Mouse (Mus musculus) forebrain, embryonic 13.5 days (tissue): ENCODE data around the gene Il1r2. TPM values are rescaled to one million over a fixed set of nuclear protein-coding genes. Genes with fewer than 3 reads are reported as not detected.

Source experiments
- ATAC-seq: fragments of 200-750 bp; cut with Nextera tagmentation; 2 replicates; pipeline ENCODE4 v1.8.0; 2017
- H3K27ac ChIP-seq: fragments of 300-500 bp; sonication (generic); 2 replicates; pipeline ENCODE4 v1.5.1; 2015; ENCODE audit warnings: inconsistent platforms, mild to moderate bottlenecking, moderate library complexity
- H3K27me3 ChIP-seq: fragments of 300-500 bp; sonication (generic); 2 replicates; pipeline ENCODE4 v1.6.1; 2015; ENCODE audit warnings: mild to moderate bottlenecking, inconsistent platforms
- H3K36me3 ChIP-seq: fragments of 300-500 bp; sonication (generic); 2 replicates; pipeline ENCODE4 v1.6.1; 2015; ENCODE audit warnings: mild to moderate bottlenecking, inconsistent platforms; ENCODE audit not compliant: poor library complexity, severe bottlenecking
- H3K4me1 ChIP-seq: fragments of 300-500 bp; sonication (generic); 2 replicates; pipeline ENCODE4 v1.6.1; 2015; ENCODE audit warnings: inconsistent platforms
- H3K4me2 ChIP-seq: fragments of 300-500 bp; sonication (generic); 2 replicates; pipeline ENCODE4 v1.6.1; 2015; ENCODE audit warnings: inconsistent platforms, mild to moderate bottlenecking, moderate library complexity
- H3K4me3 ChIP-seq: fragments of 300-500 bp; sonication (generic); 2 replicates; pipeline ENCODE4 v1.5.1; 2015; ENCODE audit warnings: mild to moderate bottlenecking, inconsistent platforms
- H3K9ac ChIP-seq: fragments of 300-500 bp; sonication (generic); 2 replicates; pipeline ENCODE4 v1.6.1; 2015; ENCODE audit warnings: mild to moderate bottlenecking, inconsistent platforms
- H3K9me3 ChIP-seq: fragments of 300-500 bp; sonication (generic); replicated peaks from 2 replicates; pipeline ENCODE4 v1.6.1; 2016; ENCODE audit warnings: inconsistent platforms
- WGBS: fragments of 180-500 bp; shearing (Covaris S2); methylation state at CpG from one replicate; pipeline ENCODE4 v1.1.7; 2015; 5-methylcytosine and 5-hydroxymethylcytosine counted together
- polyA plus RNA-seq: library from polyadenylated mRNA; unstranded; fragments of >200 nt; fragmentation: Nextera tagmentation; extraction: Ambion mirVana; gene quantifications from 2 replicates; pipeline ENCODE4 v1.2.1, GENCODE M21; 2015

The Il1r2 gene
- polyA plus RNA-seq, 1 experiment from 2014 or later, result 0.21 TPM

DNA sequence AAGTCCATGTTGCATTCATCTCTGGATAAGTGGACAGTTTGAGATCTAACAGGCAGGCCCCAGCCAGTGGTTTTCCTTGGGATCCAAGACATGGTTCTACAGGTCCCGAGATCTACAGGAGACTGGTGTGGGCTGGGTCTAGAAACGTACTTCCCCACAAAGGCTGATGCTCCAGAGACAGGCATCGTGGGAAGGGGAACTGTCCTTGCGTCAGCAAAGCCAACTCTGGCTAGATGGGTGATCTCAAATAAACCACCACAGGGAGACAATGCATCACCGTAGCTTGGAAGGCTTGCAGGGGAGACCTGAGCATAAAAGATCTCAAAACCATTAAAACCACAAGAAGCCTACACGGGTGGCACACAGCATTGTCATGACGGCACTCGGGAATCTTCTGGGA lies 9.4 kb upstream of the Il1r2 start:
- Histone ChIP-seq H3K4me1 (no peaks in the 10 kb centered on the region; the same call in 1 of the 2 replicates), H3K27me3 (no peaks in the 10 kb centered on the region), H3K36me3 (no peaks in the 10 kb centered on the region), H3K9ac (no peak overlapping the region), H3K27ac (no peak overlapping the region), H3K4me3 (no peak overlapping the region), H3K9me3 (no peaks in the 10 kb centered on the region), H3K4me2 (no peak overlapping the region)
- WGBS, result 94% methylated on average over 8 of the region's 8 CpGs
- ATAC-seq, result no peak

DNA sequence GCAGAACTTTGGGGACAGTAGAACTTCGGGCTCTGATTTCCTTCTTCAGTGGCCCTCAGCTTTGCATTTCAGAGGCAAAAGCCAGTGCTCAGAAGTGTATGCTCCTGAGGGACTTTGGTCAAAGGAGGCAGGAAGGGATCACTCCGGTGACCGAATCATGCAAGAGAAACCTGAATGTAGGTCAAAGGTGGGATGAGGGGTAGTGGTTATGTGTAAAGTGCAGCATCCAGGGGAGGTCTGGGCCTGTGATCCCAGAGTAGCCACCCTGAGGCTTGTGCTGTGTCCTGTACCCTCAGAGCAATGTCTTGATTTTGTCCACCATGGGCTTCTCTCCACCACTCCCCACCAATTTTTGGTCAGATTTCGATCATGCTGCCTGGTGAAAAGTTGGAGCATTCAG lies 1.3 kb upstream of the Il1r2 start:
- Histone ChIP-seq H3K27me3 (no peaks in the 10 kb centered on the region), H3K9me3 (no peaks in the 10 kb centered on the region), H3K36me3 (no peaks in the 10 kb centered on the region), H3K4me3 (no peak overlapping the region), H3K4me1 (no peaks in the 10 kb centered on the region), H3K4me2 (no peak overlapping the region), H3K27ac (no peak overlapping the region), H3K9ac (no peak overlapping the region)
- no peak for ATAC-seq
- WGBS, result 84% methylated on average over 4 of the region's 4 CpGs

DNA sequence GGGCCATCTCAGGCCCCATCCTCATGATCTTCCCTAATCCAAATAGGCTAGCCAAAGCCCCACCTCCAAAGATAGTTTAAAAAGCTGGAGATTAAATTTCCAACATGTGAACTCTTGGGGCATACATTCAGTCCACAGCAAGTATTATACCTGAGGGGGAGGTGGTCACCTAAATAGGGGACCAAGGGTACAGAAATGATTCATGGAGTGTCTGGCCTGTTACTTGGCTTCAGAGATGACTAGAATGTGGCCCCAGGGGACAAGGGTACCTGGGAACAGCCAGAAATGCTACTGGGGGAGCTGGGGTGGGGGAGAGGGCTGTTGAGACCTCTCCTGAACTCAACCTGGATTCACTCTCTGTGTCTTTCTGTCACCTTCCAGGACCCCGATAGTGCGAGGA lies 3.4 kb downstream of the Il1r2 start:
- Histone ChIP-seq H3K27ac (no peak overlapping the region), H3K4me2 (no peak overlapping the region), H3K4me1 (no peaks in the 10 kb centered on the region), H3K9me3 (no peaks in the 10 kb centered on the region), H3K27me3 (no peaks in the 10 kb centered on the region), H3K36me3 (no peaks in the 10 kb centered on the region), H3K9ac (no peak overlapping the region), H3K4me3 (no peak overlapping the region)
- ATAC-seq, result no peak
- WGBS, result 86% methylated on average over 2 of the region's 2 CpGs

DNA sequence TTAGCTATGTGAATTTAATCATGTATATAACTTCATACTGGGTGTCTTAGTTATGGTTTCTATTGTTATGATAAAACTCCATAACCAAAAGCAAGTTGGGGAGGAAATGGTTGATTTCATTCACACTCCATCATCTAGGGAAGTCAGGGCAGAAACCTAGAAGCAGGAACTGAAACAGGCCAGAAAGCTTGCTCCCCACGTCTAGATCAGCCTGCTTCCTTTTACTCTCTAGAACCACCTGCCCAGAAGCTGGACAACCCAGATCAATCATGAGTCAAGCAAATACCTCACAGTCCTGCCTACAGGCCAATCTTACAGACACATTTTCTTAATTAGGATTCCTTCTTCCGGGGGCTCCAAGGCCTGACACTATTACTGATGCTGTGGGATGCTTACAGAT lies 7.2 kb downstream of the Il1r2 start:
- H3K27ac ChIP-seq, result no peak overlapping the region
- no peak overlapping the region for H3K4me2 ChIP-seq
- peaks cover 9% of the 10 kb centered on the region for H3K4me1 ChIP-seq
- no peaks in the 10 kb centered on the region for H3K9me3 ChIP-seq
- no peak for ATAC-seq
- WGBS, result 85% methylated on average over 2 of the region's 2 CpGs
- no peak overlapping the region for H3K9ac ChIP-seq
- no peak overlapping the region for H3K4me3 ChIP-seq
- H3K36me3 ChIP-seq, result no peaks in the 10 kb centered on the region
- peaks cover 11% of the 10 kb centered on the region; the same call in 1 of the 2 replicates for H3K27me3 ChIP-seq

DNA sequence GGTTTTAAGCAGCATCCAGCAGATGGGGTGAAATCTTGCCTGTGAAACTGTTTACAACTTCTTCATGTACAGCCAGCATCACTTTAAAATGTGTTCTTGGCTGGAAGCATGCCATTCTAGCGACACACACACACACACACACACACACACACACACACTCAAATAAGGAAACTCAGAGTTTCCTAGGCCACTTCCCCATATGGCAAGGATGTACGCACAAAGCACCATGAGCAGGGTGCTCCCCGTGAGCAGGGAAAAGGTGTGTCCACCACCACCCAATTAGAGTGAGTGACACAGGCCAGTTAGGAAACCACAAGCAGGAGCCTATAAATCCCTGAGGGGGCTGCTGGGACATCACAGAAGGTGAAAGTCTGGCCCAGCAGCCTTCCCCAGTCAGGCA lies 10.5 kb downstream of the Il1r2 start:
- Histone ChIP-seq H3K9me3 (no peaks in the 10 kb centered on the region), H3K27ac (no peak overlapping the region), H3K36me3 (no peaks in the 10 kb centered on the region), H3K4me2 (no peak overlapping the region), H3K27me3 (peaks cover 11% of the 10 kb centered on the region; the same call in 1 of the 2 replicates), H3K9ac (no peak overlapping the region), H3K4me1 (peaks cover 11% of the 10 kb centered on the region), H3K4me3 (no peak overlapping the region)
- WGBS, result 60% methylated on average over 3 of the region's 3 CpGs
- ATAC-seq, result no peak

DNA sequence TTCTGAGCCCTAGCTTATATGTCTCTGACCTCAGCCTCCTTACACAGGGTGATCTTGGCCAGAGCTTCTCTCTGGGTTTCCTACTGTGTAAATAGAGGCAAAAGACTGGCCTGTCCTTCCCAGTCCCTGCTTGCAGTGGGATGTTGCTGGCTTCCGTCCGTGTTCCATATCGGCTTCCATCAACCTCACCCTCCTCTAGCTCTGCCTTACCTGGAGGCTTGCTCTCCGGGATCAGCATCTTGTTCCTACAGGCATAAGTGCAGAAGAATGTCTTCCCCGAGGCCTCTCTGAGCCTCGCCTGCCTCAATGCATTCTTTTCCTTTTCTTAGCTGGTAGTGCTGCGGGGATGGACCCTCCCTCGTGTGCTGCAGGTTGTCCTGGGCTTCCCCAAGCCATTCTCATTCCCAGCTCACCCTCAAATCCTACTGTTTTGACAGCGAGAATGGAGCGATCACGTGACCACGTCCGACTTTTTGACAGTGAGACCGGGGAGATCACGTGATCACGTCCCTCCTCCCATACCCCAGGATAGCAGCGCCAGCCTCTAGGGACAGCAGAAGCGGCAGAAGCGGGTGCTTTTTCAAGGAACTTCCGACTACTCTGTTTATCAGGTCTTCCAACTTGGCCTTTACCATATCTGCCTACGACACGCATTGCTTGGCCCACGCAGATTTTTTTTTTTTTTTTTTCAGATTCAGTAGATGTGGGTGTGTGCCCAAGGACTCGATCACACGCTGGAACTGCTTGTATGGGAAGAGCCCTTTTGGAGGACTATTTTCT lies 11.7 kb downstream of the Il1r2 start:
- Histone ChIP-seq H3K36me3 (no peaks in the 10 kb centered on the region), H3K9me3 (no peaks in the 10 kb centered on the region), H3K9ac (peak overlapping the region; percentile 62), H3K27me3 (peaks cover 11% of the 10 kb centered on the region; the same call in 1 of the 2 replicates), H3K27ac (no peak overlapping the region; the same call in 1 of the 2 replicates), H3K4me3 (peak overlapping the region; percentile 46), H3K4me1 (peaks cover 11% of the 10 kb centered on the region), H3K4me2 (peak overlapping the region; percentile 78)
- 4% methylated on average over 25 of the region's 25 CpGs for WGBS
- peak; percentile 89 for ATAC-seq

DNA sequence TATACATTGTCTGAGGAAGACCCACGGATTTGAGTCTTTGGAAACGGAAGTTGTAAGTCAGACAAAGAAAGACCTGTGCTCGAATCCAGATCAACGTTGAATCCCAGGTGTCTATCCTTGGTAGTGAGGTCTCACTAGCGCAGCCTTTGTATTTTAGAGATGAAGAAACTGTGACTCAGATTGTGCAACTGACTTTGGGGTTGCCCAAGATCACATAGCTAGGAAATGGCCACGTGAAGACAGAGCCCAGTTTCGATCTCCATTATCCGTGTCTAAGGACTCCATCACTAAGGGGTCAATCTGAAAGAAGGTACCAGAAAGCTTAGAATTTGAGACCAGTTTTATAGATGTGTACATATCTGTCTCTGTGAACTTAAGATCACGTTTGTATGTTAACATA lies 17.3 kb downstream of the Il1r2 start:
- Histone ChIP-seq H3K4me2 (no peak overlapping the region), H3K27me3 (no peaks in the 10 kb centered on the region), H3K27ac (no peak overlapping the region), H3K4me1 (0 out of 2 replicates have a peak, but pooled peaks cover 6% of the 10 kb centered on the region), H3K36me3 (no peaks in the 10 kb centered on the region), H3K9ac (no peak overlapping the region), H3K9me3 (no peaks in the 10 kb centered on the region), H3K4me3 (no peak overlapping the region)
- WGBS, result 90% methylated on average over 9 of the region's 9 CpGs
- no peak for ATAC-seq

DNA sequence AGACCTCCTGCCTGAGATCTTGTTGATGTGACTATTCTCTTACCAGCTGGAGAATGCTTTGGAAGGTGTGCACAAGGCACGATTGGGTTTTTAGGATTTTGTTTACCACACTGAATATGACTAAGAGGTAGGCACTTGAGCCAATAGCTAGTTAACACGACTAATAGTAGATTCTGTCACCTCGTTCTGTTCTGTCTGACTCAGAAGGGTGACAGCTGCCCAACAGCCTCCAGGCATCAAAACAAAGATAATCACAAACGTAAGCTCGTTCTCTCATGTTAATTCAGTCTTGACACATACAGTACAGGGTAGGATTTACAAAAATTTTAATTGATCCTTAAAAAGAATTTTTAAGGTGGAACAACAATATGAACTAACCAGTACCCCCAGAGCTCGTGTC lies 18.7 kb downstream of the Il1r2 start:
- no peaks in the 10 kb centered on the region for H3K36me3 ChIP-seq
- no peaks in the 10 kb centered on the region for H3K27me3 ChIP-seq
- H3K27ac ChIP-seq, result no peak overlapping the region
- 61% methylated on average over 6 of the region's 6 CpGs for WGBS
- peak; percentile 63; the same call in 1 of the 2 replicates for ATAC-seq
- no peaks in the 10 kb centered on the region for H3K9me3 ChIP-seq
- H3K9ac ChIP-seq, result no peak overlapping the region
- no peak overlapping the region for H3K4me3 ChIP-seq
- H3K4me1 ChIP-seq, result 0 out of 2 replicates have a peak, but pooled peaks cover 5% of the 10 kb centered on the region
- no peak overlapping the region for H3K4me2 ChIP-seq

DNA sequence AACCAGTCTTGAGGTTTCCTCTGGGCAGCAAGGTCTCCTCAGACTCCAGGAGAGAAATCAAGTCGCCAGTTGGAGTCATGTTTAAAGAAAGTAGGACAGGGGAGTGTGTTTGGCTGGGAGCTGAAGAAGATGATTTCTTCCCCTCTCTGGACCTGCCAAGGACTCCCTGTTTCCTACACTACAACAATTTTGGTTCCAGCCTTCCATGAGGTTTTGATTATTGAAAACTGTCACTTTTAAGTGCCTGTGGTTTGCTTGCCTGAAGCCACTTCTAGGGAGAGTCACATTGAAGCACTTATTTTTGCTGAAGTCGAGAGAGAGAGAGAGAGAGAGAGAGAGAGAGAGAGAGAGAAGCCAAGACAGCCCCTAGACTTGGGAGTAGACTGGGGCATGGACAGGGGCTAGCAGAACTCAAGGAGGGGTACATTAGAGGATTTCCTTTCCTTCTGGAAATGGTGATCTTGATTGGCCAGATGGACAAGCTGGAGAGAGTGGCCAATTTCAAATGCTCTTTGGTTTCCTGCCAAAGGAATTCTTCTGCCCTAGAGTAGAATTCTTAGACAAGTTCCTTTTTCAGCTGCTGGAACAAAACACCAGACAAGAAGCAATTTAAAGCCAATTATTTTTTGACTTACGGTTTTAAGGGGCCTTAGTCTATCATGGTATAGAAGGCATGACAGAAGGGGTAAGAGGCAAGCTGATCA lies 20.9 kb downstream of the Il1r2 start:
- Histone ChIP-seq H3K27me3 (no peaks in the 10 kb centered on the region), H3K4me1 (0 out of 2 replicates have a peak, but pooled peaks cover 5% of the 10 kb centered on the region), H3K9me3 (no peaks in the 10 kb centered on the region), H3K36me3 (no peaks in the 10 kb centered on the region), H3K9ac (no peak overlapping the region), H3K4me3 (no peak overlapping the region), H3K27ac (no peak overlapping the region), H3K4me2 (no peak overlapping the region)
- WGBS, result 79% methylated on average over 3 of the region's 3 CpGs
- no peak for ATAC-seq

DNA sequence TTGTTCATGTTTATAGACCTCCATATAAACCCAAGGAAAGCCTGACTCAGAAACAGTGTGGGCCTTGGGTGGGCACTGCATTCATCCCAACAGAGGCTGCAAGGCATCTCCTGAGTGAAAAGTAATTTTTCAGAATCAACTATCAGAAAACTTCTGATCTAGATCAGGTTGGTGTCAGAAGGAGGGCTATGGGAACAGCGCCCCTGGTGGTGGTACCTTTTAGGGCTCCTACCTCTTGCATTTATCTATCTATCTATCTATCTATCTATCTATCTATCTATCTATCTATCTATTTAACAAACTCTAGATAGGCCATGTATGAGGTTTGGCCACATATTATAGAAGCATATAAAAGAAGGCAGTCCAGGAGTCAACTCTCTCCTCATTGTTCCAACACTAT lies 21.7 kb downstream of the Il1r2 start:
- Histone ChIP-seq H3K9me3 (no peaks in the 10 kb centered on the region), H3K27me3 (no peaks in the 10 kb centered on the region), H3K36me3 (no peaks in the 10 kb centered on the region), H3K9ac (no peak overlapping the region), H3K4me3 (no peak overlapping the region), H3K27ac (no peak overlapping the region), H3K4me2 (no peak overlapping the region), H3K4me1 (0 out of 2 replicates have a peak, but pooled peaks cover 5% of the 10 kb centered on the region)
- 28% methylated on average over 1 of the region's 1 CpGs for WGBS
- no peak for ATAC-seq

DNA sequence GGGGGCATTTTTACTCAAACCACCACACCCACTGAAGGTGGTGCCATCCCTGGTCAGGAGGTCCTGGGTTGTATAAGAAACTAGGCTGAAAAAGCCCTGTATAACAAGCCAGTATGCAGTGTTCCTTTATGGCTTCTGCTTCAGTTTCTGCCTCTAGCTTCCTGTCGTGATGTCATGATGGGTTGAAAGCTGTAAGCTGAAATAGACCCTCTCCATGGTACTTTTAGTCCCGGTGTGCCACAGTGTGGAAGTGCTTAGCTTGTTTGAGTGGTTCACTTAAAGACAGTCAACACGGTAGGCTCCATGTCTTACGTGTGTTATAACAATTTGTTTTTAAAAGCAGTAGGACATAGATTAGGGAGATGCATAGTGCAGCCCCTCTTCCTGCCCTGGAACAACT lies 32.4 kb downstream of the Il1r2 start:
- H3K9me3 ChIP-seq, result no peaks in the 10 kb centered on the region
- ATAC-seq, result no peak
- no peak overlapping the region for H3K4me3 ChIP-seq
- H3K27ac ChIP-seq, result no peak overlapping the region
- no peaks in the 10 kb centered on the region for H3K4me1 ChIP-seq
- no peaks in the 10 kb centered on the region for H3K27me3 ChIP-seq
- WGBS, result 86% methylated on average over 4 of the region's 4 CpGs
- no peaks in the 10 kb centered on the region for H3K36me3 ChIP-seq
- H3K9ac ChIP-seq, result no peak overlapping the region
- no peak overlapping the region for H3K4me2 ChIP-seq

DNA sequence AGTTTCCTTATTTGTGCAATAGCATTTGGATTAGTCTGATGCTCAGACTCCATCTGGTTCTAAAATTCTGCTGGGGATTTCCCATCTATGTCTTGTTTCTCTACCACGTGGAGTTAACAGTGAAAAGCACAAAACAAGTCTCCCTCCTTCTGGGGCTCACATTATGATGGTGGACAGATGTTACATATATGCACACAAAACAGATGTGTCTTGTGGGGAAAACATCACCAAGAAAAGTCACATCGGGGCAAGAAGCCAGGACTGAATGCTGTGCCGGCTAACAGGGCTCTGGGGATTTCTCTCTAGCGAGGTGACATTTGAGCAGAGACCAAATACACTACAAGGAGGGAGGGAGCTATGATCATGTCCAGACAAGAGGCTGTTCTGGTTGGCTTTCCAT lies 32.8 kb downstream of the Il1r2 start:
- 85% methylated on average over 4 of the region's 4 CpGs for WGBS
- no peak overlapping the region for H3K27ac ChIP-seq
- no peak overlapping the region for H3K9ac ChIP-seq
- no peaks in the 10 kb centered on the region for H3K27me3 ChIP-seq
- no peak overlapping the region for H3K4me2 ChIP-seq
- no peaks in the 10 kb centered on the region for H3K4me1 ChIP-seq
- no peaks in the 10 kb centered on the region for H3K9me3 ChIP-seq
- no peak overlapping the region for H3K4me3 ChIP-seq
- no peak for ATAC-seq
- H3K36me3 ChIP-seq, result no peaks in the 10 kb centered on the region
